Mouse (Mus musculus): ENCODE measurements around the gene Tnnt3. TPM values are rescaled to one million over a fixed set of nuclear protein-coding genes. Genes with fewer than 3 reads are reported as not detected.

Tnnt3 gene
- polyA plus RNA-seq, 1 experiment from 2014 or later: 2.5 TPM

GRCm38 (mm10) chr7:142496158-142496557 lies 2.5 kb upstream of the Tnnt3 start:
- no peaks in the 10 kb centered on the region for H3K27me3 ChIP-seq
- H3K4me1 ChIP-seq (replicated peaks): no peaks in the 10 kb centered on the region
- H3K9ac ChIP-seq: no peak overlapping the region
- no peak for ATAC-seq (ENCODE audit: low FRiP score)
- no peaks in the 10 kb centered on the region for H3K9me3 ChIP-seq
- H3K27ac ChIP-seq: no peak overlapping the region
- H3K36me3 ChIP-seq: no peaks in the 10 kb centered on the region
- H3K4me2 ChIP-seq: no peak overlapping the region
- no peak overlapping the region for H3K4me3 ChIP-seq
- WGBS: 82% methylated on average over 3 of the region's 3 CpGs

GRCm38 (mm10) chr7:142496800-142497199 lies 1.8 kb upstream of the Tnnt3 start:
- H3K9ac ChIP-seq: no peak overlapping the region
- H3K27me3 ChIP-seq: no peaks in the 10 kb centered on the region
- H3K36me3 ChIP-seq: no peaks in the 10 kb centered on the region
- no peak overlapping the region for H3K27ac ChIP-seq
- H3K4me3 ChIP-seq: no peak overlapping the region
- H3K4me2 ChIP-seq: no peak overlapping the region
- H3K9me3 ChIP-seq: no peaks in the 10 kb centered on the region
- no peak for ATAC-seq (ENCODE audit: low FRiP score)
- 87% methylated on average over 5 of the region's 5 CpGs for WGBS
- no peaks in the 10 kb centered on the region for H3K4me1 ChIP-seq (replicated peaks)

GRCm38 (mm10) chr7:142497775-142498174 lies 861 bp upstream of the Tnnt3 start:
- Histone ChIP-seq H3K4me1 (replicated peaks) (no peaks in the 10 kb centered on the region), H3K36me3 (no peaks in the 10 kb centered on the region), H3K27me3 (no peaks in the 10 kb centered on the region), H3K4me2 (no peak overlapping the region), H3K27ac (no peak overlapping the region), H3K9me3 (no peaks in the 10 kb centered on the region), H3K4me3 (no peak overlapping the region), H3K9ac (no peak overlapping the region)
- ATAC-seq (ENCODE audit: low FRiP score): no peak
- 91% methylated on average over 2 of the region's 2 CpGs for WGBS

GRCm38 (mm10) chr7:142499010-142499721 lies 530 bp downstream of the Tnnt3 start:
- 72% methylated on average over 5 of the region's 5 CpGs for WGBS

GRCm38 (mm10) chr7:142500032-142500431 lies 1.4 kb downstream of the Tnnt3 start:
- no peak for ATAC-seq (ENCODE audit: low FRiP score)
- H3K9me3 ChIP-seq: no peaks in the 10 kb centered on the region
- H3K9ac ChIP-seq: no peak overlapping the region
- H3K4me2 ChIP-seq: no peak overlapping the region
- no peak overlapping the region for H3K4me3 ChIP-seq
- WGBS: 83% methylated on average over 1 of the region's 1 CpGs
- H3K27ac ChIP-seq: no peak overlapping the region
- no peaks in the 10 kb centered on the region for H3K4me1 ChIP-seq (replicated peaks)
- H3K27me3 ChIP-seq: 0 out of 2 replicates have a peak, but pooled peaks cover 3% of the 10 kb centered on the region
- no peaks in the 10 kb centered on the region for H3K36me3 ChIP-seq

More at GRCm38 (mm10) chr7:142499010-142499721, 530 bp downstream of the Tnnt3 start:
- Histone ChIP-seq H3K9ac (no peak overlapping the region), H3K4me1 (replicated peaks) (no peaks in the 10 kb centered on the region), H3K4me2 (no peak overlapping the region), H3K27me3 (no peaks in the 10 kb centered on the region), H3K36me3 (no peaks in the 10 kb centered on the region), H3K4me3 (no peak overlapping the region), H3K27ac (no peak overlapping the region), H3K9me3 (no peaks in the 10 kb centered on the region)
- ATAC-seq (ENCODE audit: low FRiP score): no peak

GRCm38 (mm10) chr7:142503206-142503605 lies 4.6 kb downstream of the Tnnt3 start:
- no peaks in the 10 kb centered on the region for H3K9me3 ChIP-seq
- no peak overlapping the region for H3K27ac ChIP-seq
- no peaks in the 10 kb centered on the region for H3K36me3 ChIP-seq
- 0 out of 2 replicates have a peak, but pooled peaks cover 8% of the 10 kb centered on the region for H3K27me3 ChIP-seq
- H3K4me3 ChIP-seq: no peak overlapping the region
- H3K4me2 ChIP-seq: no peak overlapping the region
- 79% methylated on average over 4 of the region's 4 CpGs for WGBS
- H3K9ac ChIP-seq: no peak overlapping the region
- peaks cover 16% of the 10 kb centered on the region for H3K4me1 ChIP-seq (replicated peaks)
- no peak for ATAC-seq (ENCODE audit: low FRiP score)

- H3K9me3 ChIP-seq: no peaks in the 10 kb centered on the region
- H3K27me3 ChIP-seq: 0 out of 2 replicates have a peak, but pooled peaks cover 8% of the 10 kb centered on the region
- peak; percentile 12; the same call in 1 of the 2 replicates for ATAC-seq (ENCODE audit: low FRiP score)
- H3K27ac ChIP-seq: 0 out of 2 replicates have a peak overlapping the region, but pooled peaks have one; percentile 36
- H3K4me3 ChIP-seq: no peak overlapping the region
- no peaks in the 10 kb centered on the region for H3K36me3 ChIP-seq
- H3K4me2 ChIP-seq: no peak overlapping the region
- peak overlapping the region; percentile 36; the same call in 1 of the 2 replicates for H3K9ac ChIP-seq
- 12% methylated on average over 2 of the region's 2 CpGs for WGBS
- peaks cover 30% of the 10 kb centered on the region for H3K4me1 ChIP-seq (replicated peaks)
Measured at GRCm38 (mm10) chr7:142505942-142506341, 7.3 kb downstream of the Tnnt3 start.

- Histone ChIP-seq H3K27ac (0 out of 2 replicates have a peak overlapping the region, but pooled peaks have one; percentile 36), H3K9me3 (no peaks in the 10 kb centered on the region), H3K4me3 (no peak overlapping the region), H3K9ac (no peak overlapping the region), H3K36me3 (no peaks in the 10 kb centered on the region), H3K4me2 (no peak overlapping the region), H3K27me3 (0 out of 2 replicates have a peak, but pooled peaks cover 8% of the 10 kb centered on the region), H3K4me1 (replicated peaks) (peaks cover 30% of the 10 kb centered on the region)
- ATAC-seq (ENCODE audit: low FRiP score): peak; percentile 52; the same call in 1 of the 2 replicates
- 23% methylated on average over 4 of the region's 4 CpGs for WGBS
Measured at GRCm38 (mm10) chr7:142506501-142506900, 7.9 kb downstream of the Tnnt3 start.

GRCm38 (mm10) chr7:142507453-142507852 lies 8.8 kb downstream of the Tnnt3 start:
- no peak for ATAC-seq (ENCODE audit: low FRiP score)
- Histone ChIP-seq H3K9ac (no peak overlapping the region), H3K4me2 (no peak overlapping the region), H3K4me3 (no peak overlapping the region), H3K4me1 (replicated peaks) (peaks cover 30% of the 10 kb centered on the region), H3K36me3 (no peaks in the 10 kb centered on the region), H3K27me3 (0 out of 2 replicates have a peak, but pooled peaks cover 8% of the 10 kb centered on the region), H3K27ac (no peak overlapping the region), H3K9me3 (no peaks in the 10 kb centered on the region)
- WGBS: 91% methylated on average over 9 of the region's 9 CpGs

- Histone ChIP-seq H3K27me3 (peaks cover 7% of the 10 kb centered on the region; the same call in 1 of the 2 replicates), H3K27ac (peak overlapping the region; percentile 56), H3K9ac (no peak overlapping the region), H3K4me1 (replicated peaks) (peaks cover 30% of the 10 kb centered on the region), H3K9me3 (no peaks in the 10 kb centered on the region), H3K36me3 (no peaks in the 10 kb centered on the region), H3K4me2 (no peak overlapping the region), H3K4me3 (no peak overlapping the region)
- WGBS: 23% methylated on average over 14 of the region's 14 CpGs
- ATAC-seq (ENCODE audit: low FRiP score): no peak
Measured at GRCm38 (mm10) chr7:142509518-142509917, 10.9 kb downstream of the Tnnt3 start.

GRCm38 (mm10) chr7:142510021-142510777 lies 11.6 kb downstream of the Tnnt3 start:
- H3K36me3 ChIP-seq: no peaks in the 10 kb centered on the region
- WGBS: 10% methylated on average over 12 of the region's 12 CpGs
- H3K4me1 ChIP-seq (replicated peaks): peaks cover 30% of the 10 kb centered on the region
- H3K27me3 ChIP-seq: peaks cover 5% of the 10 kb centered on the region; the same call in 1 of the 2 replicates
- no peak for ATAC-seq (ENCODE audit: low FRiP score)
- no peak overlapping the region for H3K4me3 ChIP-seq
- H3K27ac ChIP-seq: peak overlapping the region; percentile 81
- no peak overlapping the region for H3K9ac ChIP-seq
- no peak overlapping the region for H3K4me2 ChIP-seq
- no peaks in the 10 kb centered on the region for H3K9me3 ChIP-seq

GRCm38 (mm10) chr7:142514048-142514447 lies 15.4 kb downstream of the Tnnt3 start:
- no peaks in the 10 kb centered on the region for H3K36me3 ChIP-seq
- H3K9me3 ChIP-seq: no peaks in the 10 kb centered on the region
- no peak overlapping the region for H3K4me3 ChIP-seq
- 90% methylated on average over 4 of the region's 4 CpGs for WGBS
- H3K4me2 ChIP-seq: no peak overlapping the region
- no peaks in the 10 kb centered on the region; the same call in 1 of the 2 replicates for H3K27me3 ChIP-seq
- peaks cover 31% of the 10 kb centered on the region for H3K4me1 ChIP-seq (replicated peaks)
- no peak for ATAC-seq (ENCODE audit: low FRiP score)
- H3K9ac ChIP-seq: no peak overlapping the region
- no peak overlapping the region for H3K27ac ChIP-seq

Measured in hindbrain, embryonic 13.5 days (tissue).